Mouse (Mus musculus) brain, embryonic 14.5 days (tissue): ENCODE data around the gene Clec2h.

Experiments used
- CTCF ChIP-seq: fragments of 200-500 bp; IDR thresholded peaks from 2 replicates; pipeline ENCODE4 v1.5.1; 2012; ENCODE audit warnings: inconsistent platforms, mild to moderate bottlenecking, moderate library complexity, borderline replicate concordance; ENCODE audit not compliant: insufficient read depth, insufficient read length; ENCODE audit errors: extremely low read depth
- POLR2A ChIP-seq: fragments of 200-500 bp; IDR thresholded peaks from 2 replicates; pipeline ENCODE4 v1.6.1; 2012; ENCODE audit warnings: mild to moderate bottlenecking, inconsistent platforms, borderline replicate concordance; ENCODE audit not compliant: poor library complexity, insufficient read depth, insufficient read length, severe bottlenecking; ENCODE audit errors: extremely low read depth

GRCm38 (mm10) chr6:128643999-128644398, 18.2 kb upstream of the Clec2h start:
- TF ChIP-seq POLR2A = no peak
- TF ChIP-seq CTCF = no peak
